Mouse (Mus musculus): ENCODE measurements around the gene Rnf2. TPM values are rescaled to one million over a fixed set of nuclear protein-coding genes. Genes with fewer than 3 reads are reported as not detected.

Gene Rnf2
- total RNA-seq (2021) = 10 to 100 TPM; 15.6 to 18.3 TPM

DNA sequence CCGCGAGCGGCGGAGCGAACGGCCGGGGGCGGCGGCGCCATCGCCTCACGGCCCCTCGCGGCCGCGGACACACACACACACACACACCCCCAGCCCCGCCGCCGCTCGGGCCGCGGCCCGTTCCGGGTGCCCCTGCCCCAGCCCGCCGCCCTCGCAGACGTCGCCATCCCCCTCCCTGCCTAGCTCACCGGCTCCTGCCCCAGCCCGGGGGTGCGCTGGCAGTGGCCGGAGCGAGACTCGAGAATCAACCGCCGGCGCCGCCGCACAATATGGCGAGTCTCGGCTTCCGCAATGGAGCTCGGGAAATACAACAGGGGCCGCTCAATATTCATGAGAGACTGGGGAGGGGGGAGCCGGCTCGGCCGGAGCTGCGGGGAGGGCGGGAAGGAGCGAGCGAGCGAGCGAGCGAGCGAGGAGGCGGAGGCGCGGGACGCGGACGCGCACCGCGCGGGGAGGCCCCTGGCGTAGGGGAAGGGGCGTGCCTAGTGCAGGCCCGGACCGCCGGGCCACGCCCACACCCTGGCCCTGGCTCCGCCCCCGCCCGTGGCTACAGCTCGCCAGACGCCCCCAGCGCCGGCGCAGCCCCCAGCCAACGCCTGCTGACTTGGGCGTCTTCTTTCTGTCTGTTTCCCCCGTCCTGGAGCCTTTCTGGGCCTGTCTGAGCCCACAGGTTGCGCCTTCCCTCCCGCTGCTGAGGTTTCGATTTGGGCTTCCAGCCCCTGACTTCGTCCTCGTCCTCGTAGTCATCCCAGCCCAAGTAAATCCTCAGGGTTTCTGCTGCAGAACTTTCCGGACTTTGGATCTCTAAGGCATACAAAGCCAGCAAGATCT lies at the start of gene Rnf2:
Rnf2 (minus strand) TSS at position 425 of the 831 bp plus-strand sequence.
- intact Hi-C loops (cut with DNase I) = no loop called here
- peak; percentile 88 for DNase-seq (ENCODE audit: low spot score)

DNA sequence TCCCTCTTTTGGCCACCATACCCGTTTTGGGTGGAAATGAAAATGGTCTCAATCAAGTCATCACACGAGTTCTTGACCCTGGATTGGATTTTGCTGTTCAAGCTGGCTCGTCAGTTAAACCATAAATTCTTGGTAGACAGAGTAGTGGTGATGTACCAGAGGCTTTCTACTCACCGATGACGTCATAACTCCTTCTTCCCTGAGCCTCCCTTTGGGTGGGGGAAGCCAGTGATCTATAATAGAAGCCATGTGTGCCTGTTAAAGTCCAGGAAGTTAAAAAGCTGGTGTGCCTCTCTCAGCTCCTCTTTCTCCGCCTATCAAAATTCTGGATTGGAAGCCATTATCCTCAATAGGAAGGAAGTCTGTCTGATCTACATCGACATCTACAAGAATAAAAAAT lies 49.0 kb upstream of the Rnf2 start:
- intact Hi-C loops (cut with DNase I) = no loop called here
- DNase-seq (ENCODE audit: low spot score) = no peak

DNA sequence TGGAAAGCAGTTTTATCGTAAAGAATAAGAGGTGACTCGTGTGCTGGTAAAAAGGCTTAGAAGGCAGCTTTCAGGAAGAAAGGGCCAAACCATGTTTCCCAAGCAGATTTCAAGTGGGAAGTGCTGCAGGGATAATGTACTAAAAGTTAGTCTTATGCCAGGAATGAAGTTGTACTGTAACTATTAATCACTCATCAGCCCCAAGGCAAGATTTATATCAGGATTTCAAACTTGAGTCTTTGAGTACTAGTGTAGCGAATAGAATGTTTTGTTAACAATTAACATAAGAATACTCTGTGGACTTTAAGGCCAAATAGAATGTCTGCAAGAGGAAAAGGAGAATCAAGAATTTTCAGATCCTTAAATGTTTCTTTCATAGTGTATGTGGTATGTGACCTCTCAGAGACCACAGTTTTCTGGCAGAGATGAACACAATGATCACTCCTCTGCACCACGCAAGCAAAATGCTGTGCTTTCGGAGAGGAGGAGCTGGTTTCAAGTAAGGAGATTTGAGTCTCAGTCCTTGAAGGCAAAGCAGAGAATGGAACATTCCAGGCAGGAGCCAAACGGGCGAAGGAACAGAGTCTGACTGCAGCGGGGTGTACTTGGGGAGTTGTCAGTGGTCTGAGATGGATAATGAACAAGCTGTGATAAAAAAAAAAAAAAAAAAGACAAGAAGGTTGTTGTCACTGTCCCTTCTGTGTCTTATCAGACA lies 48.3 kb upstream of the Rnf2 start:
- no peak for DNase-seq (ENCODE audit: low spot score)
- intact Hi-C loops (cut with DNase I) = no loop called here

DNA sequence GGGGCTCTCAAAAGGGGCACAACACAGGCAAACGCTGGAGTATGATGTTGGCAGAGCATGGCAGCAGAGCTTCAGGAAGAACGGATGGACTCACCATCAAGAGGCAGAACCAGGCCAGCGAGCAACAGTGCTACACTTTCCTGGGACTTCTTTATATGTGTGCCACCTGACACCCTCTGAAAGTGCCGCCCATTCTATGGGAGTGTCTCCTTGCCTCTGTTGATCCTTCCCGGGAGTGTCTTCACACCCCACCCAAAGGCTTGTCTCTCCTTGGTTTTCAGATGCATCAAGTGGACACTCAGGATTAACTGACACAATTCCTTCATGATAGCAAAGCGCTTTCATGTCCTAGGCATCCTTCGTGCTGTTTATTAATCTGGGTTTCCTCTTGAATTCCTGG lies 44.8 kb upstream of the Rnf2 start:
- no peak for DNase-seq (ENCODE audit: low spot score)
- intact Hi-C loops (cut with DNase I) = no loop called here

- no peak for DNase-seq (ENCODE audit: low spot score)
- intact Hi-C loops (cut with DNase I) = no loop called here
Measured at GRCm38 (mm10) chr1:151544581-151544980, 43.8 kb upstream of the Rnf2 start.

DNA sequence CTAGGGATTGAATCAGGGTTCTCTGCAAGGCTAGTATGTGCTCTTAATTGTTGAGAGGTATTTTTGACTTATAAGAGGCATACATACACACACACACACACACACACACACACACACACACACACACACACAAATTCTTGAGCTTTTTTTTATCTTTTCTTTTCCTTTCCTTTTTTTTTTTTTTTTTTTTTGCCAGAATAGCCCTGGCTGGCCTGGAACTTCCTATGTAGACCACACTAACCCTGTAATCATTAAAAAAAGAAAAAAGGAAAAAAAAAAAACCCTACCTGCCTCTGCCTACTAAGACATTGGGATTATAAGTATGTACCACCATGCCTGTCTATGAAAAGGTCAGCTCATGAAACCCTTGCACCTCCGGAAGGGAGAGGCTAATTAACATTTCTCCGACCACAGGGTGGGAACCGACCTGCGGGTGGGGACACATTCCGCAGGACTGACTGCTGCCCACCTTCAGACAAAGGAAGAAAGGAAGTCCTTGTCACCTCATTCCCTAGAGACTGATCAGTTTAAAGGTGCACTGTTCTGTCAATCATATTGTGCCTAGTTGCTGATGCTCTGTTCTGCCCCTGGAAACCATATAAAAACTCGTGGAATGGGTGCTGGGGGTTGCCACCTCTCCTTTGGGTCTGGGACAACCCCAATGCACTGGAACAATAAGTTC lies 43.2 kb upstream of the Rnf2 start:
- intact Hi-C loops (cut with DNase I) = no loop called here
- no peak for DNase-seq (ENCODE audit: low spot score)

- intact Hi-C loops (cut with DNase I) = no loop called here
- no peak for DNase-seq (ENCODE audit: low spot score)
Measured at GRCm38 (mm10) chr1:151526701-151527100, 25.9 kb upstream of the Rnf2 start.

DNA sequence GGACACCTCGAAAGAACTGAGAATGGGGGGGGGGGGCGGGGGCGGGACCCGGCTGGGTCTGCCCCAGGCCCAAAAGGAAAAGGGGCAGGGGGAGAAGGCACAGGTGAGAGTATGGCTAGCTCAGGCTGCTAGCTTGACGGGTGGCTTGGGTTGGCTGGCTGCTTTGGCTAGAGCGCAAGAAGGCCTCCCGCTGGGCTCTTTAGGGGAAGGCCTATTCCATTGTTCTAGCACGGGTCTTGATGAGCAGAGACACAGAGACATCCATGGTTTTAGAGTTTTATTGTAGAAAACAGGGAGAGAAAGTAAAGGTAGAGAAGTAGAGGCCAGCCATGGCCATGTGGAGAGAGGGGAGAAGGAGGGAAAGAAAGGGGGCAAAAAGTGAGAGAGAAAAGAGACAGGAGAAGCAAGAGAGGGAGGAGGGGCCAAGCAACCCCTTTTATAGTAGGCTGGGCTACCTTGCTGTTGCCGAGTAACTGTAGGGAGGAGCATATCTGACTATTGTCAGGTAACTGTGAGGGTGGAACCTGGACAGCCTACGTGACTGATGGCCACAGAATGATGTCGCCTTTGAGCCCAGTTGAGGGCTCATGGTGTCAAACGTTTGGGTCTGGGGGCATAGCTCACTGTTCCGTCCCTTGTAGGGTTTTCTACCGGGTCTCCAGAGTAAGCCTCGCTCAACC lies 17.0 kb upstream of the Rnf2 start:
- DNase-seq (ENCODE audit: low spot score) = no peak
- intact Hi-C loops (cut with DNase I) = no loop called here

DNA sequence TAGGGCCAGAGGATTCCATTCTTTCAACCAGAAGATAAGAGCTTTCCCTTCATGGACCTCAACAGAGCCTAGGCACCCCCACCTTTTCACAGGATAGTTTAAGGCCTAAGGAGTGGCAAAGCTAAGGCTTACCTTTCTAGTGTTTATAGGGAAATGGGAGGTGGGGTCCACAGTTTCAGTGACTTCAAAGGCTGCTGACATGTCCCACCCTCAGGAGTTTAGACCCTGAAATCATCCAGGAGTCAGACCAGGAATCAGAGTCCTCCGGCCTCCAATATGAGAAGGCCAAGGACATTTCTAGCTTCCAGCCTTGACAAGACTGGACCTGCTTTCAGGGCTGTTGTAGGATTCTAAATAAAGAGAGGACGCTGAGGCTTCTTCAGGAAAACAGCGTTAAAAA lies 16.1 kb upstream of the Rnf2 start:
- intact Hi-C loops (cut with DNase I) = no loop called here
- no peak for DNase-seq (ENCODE audit: low spot score)

DNA sequence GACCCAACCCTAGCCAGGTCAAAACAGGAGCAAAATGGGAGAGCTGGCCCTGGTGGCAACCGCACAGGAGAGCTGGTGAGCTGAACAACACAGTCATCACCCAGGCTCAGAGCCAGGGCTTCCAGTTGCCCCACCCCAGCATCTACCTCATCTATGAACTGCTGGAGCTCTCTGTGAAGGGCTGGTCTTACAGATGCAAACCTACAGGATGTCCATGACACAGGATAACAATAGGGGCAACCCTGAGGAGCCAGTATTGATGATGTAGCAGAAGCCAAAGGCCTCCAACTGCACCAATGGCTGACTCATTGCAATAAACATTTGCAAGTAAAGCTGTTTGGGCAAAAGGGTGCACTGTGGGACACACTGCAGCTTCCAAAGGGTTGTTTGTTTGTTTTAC lies 15.0 kb upstream of the Rnf2 start:
- DNase-seq (ENCODE audit: low spot score) = no peak
- intact Hi-C loops (cut with DNase I) = no loop called here

DNA sequence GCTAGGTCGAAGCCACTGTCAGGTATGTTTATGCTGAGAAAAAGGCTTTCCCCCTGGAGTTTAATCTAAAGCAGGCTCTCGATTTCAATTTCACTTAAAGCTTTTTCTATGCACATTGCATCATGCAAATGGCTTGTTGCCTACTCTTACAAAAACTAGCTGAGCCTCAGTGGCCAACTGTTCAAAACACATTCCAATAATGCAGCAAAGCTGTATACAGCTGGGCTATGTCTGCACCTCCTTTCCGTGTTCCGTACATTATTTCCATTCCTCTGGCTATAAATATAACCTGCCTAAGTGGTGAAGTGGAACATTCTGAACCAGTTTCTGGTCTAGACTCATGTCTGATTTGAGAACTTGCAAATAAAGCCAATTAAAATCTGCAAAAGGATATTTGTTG lies 13.4 kb upstream of the Rnf2 start:
- intact Hi-C loops (cut with DNase I) = no loop called here
- DNase-seq (ENCODE audit: low spot score) = no peak

DNA sequence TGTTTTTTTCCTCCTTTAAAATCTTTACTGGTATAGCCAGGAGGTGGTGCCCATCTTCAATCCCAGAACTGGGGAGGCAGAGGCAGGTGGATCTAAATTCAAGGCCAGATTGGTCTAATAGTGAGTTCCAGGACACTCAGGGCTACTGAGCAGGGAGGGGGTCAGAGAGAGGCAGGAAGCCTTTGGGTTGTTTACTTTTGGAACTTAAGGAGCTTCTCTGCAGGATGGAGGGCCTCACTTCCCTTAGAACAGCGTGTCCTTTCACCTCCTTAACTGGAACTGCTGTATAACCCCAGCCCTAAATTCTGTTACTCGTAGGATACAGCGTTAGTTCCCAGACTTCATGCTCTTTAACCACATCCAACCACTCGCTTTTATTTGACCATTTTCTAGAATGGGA lies 10.1 kb upstream of the Rnf2 start:
- no peak for DNase-seq (ENCODE audit: low spot score)
- intact Hi-C loops (cut with DNase I) = no loop called here

GRCm38 (mm10) chr1:151499815-151500501 lies 797 bp downstream of the Rnf2 start:
- intact Hi-C loops (cut with DNase I) = no loop called here
- peak; percentile 34 for DNase-seq (ENCODE audit: low spot score)

- intact Hi-C loops (cut with DNase I) = no loop called here
- no peak for DNase-seq (ENCODE audit: low spot score)
Measured at GRCm38 (mm10) chr1:151498381-151498780, 2.4 kb downstream of the Rnf2 start.

GRCm38 (mm10) chr1:151497942-151498341 lies 2.8 kb downstream of the Rnf2 start:
- DNase-seq (ENCODE audit: low spot score) = no peak
- intact Hi-C loops (cut with DNase I) = no loop called here

DNA sequence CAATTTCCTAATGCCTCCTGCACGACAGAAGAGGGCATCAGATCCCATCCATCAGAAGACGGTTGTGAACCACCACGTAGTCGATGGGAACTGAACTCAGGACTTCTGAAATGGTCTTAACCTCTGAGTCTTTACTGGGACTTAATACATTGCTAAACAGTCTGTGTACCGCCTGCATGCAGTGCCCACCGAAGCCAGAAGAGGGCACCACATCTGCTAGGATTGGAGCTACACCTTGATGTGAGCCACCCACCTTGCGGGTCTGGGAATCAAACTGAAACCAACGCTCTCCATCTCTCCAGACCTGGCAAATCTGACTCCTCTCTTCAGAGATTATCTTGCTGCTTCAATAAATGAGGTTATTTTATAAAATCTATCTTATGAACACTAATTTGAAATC lies 3.7 kb downstream of the Rnf2 start:
- intact Hi-C loops (cut with DNase I) = no loop called here
- no peak for DNase-seq (ENCODE audit: low spot score)

DNA sequence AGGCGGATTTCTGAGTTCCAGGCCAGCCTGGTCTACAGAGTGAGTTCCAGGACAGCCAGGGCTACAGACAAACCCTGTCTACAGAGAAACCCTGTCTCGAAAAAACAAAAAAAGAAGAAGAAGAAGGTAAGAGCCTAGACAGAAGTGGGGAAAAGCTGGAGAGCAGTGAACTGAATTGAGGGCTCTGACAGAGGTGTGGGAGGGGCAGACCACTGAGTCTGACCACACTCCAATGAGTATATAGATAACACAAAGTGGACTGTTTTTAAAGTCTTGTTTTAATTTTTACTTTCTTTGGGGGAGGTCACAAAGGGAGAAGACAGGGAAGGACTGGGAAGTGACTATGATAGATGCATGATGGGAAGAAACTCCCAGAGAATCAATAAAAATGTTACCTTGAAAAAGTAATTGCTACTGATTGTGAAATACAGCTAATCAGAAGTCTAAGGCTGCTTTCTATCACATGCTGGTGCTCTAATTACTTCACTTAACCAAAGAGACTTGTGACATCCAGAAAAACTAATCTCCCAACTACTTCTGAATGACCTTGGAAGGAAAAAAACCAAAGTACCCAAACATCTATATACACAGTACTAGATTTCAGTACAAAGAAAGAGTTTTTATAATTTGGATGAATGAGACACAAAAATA lies 5.0 kb downstream of the Rnf2 start:
- no peak for DNase-seq (ENCODE audit: low spot score)
- intact Hi-C loops (cut with DNase I) = no loop called here

GRCm38 (mm10) chr1:151494711-151495110 lies 6.0 kb downstream of the Rnf2 start:
- intact Hi-C loops (cut with DNase I) = loop anchor here (5.0 kb wide), 1 partner anchor 213 kb away; no protein-coding TSS in a partner anchor
- DNase-seq (ENCODE audit: low spot score) = no peak

DNA sequence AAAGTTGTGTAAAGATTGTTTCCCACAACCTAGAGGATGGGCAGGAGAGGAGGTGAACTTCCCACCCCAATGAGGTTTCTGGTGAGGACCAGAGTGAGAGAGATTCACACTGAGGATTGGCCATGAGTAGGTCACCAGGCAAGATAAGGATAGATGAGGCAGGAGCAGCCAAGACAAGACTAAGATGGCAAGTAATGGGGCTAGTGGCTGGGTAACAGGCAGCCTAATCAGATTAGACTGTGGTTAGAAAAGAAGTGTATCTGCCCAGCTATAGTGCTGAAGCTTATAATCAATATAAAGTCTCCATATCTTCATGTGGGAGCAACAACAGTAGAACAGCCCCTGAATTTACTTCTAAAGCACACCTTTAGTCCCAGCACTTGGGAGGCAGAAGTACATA lies 6.9 kb downstream of the Rnf2 start:
- intact Hi-C loops (cut with DNase I) = loop anchor here (5.0 kb wide), 1 partner anchor 213 kb away; no protein-coding TSS in a partner anchor
- DNase-seq (ENCODE audit: low spot score) = no peak
